Mouse (Mus musculus): ENCODE measurements around the gene Zfp958. TPM values are rescaled to one million over a fixed set of nuclear protein-coding genes. Genes with fewer than 3 reads are reported as not detected.

Gene Zfp958
- total and polyA plus RNA-seq, 3 experiments: 5.6 to 206 (median 10.7) TPM

- TF ChIP-seq CTCF (IDR thresholded peaks at IDR 0.05 in 2 of 3, conservative IDR thresholded peaks at IDR 0.05 in 1 of 3; ENCODE audit: control insufficient read depth in 1 of 3, insufficient read depth in 1 of 3, low read depth in 2 of 3, low read length in 3 of 3, poor library complexity in 1 of 3, severe bottlenecking in 1 of 3) (peak in 1 of 3 experiments; percentile 56; a peak in 2 of 6 replicates), TBP (IDR thresholded peaks at IDR 0.05; ENCODE audit: low read depth, low read length) (0 out of 2 replicates have a peak, but pooled peaks have one; percentile 33), ZNF384 (IDR thresholded peaks at IDR 0.05; ENCODE audit: low read depth, low read length) (no peak), ZMIZ1 (IDR thresholded peaks at IDR 0.05; ENCODE audit: low read depth, low read length) (no peak), EP300 (IDR thresholded peaks at IDR 0.05; ENCODE audit: low read depth in 1 of 2, low read length in 2 of 2) (peak; percentile 93 to 97), SMC3 (IDR thresholded peaks at IDR 0.05; ENCODE audit: low read depth, low read length) (peak; percentile 62), MEF2A (IDR thresholded peaks at IDR 0.05; ENCODE audit: extremely low read depth, insufficient replicate concordance, low read depth, low read length, poor library complexity, severe bottlenecking) (no peak), POLR2AphosphoS2 (IDR thresholded peaks at IDR 0.05; ENCODE audit: low read length) (no peak), HCFC1 (IDR thresholded peaks at IDR 0.05; ENCODE audit: low read depth, low read length) (no peak), CHD2 (IDR thresholded peaks at IDR 0.05; ENCODE audit: low read length) (0 out of 2 replicates have a peak, but pooled peaks have one; percentile 7), SIN3A (IDR thresholded peaks at IDR 0.05; ENCODE audit: low read length) (peak; percentile 75; the same call in 1 of the 2 replicates), TCF12 (IDR thresholded peaks at IDR 0.05; ENCODE audit: low read depth, low read length) (peak; percentile 92), CHD1 (IDR thresholded peaks at IDR 0.05; ENCODE audit: low read depth, low read length) (no peak)
Measured at GRCm38 (mm10) chr8:4582754-4583178, 30.2 kb upstream of the Zfp958 start (continued).

GRCm38 (mm10) chr8:4584660-4585059 lies 28.3 kb upstream of the Zfp958 start:
- Histone ChIP-seq H3K9me3 (replicated peaks; ENCODE audit: insufficient read depth, low read length) (no peaks in the 10 kb centered on the region), H3K27ac (ENCODE audit: control insufficient read depth, low read depth, low read length) (no peak overlapping the region), H3K79me2 (ENCODE audit: control insufficient read depth, insufficient read depth, low read length, poor library complexity) (no peaks in the 10 kb centered on the region), H3K9ac (ENCODE audit: control insufficient read depth, low read depth, low read length, poor library complexity, severe bottlenecking) (no peak overlapping the region), H3K36me3 (ENCODE audit: control insufficient read depth in 1 of 2, insufficient read depth in 2 of 2, low read length in 2 of 2) (peaks cover 0 to 11% of the 10 kb centered on the region in 2 experiments; a peak in 2 of 4 replicates), H3K4me1 (ENCODE audit: control insufficient read depth in 1 of 2, insufficient read depth in 2 of 2, low read length in 2 of 2) (peaks cover 3 to 7% of the 10 kb centered on the region in 2 experiments; a peak in 2 of 4 replicates), H3K27me3 (ENCODE audit: control insufficient read depth in 1 of 2, insufficient read depth in 2 of 2, low read length in 2 of 2) (no peaks in the 10 kb centered on the region), H3K4me3 (ENCODE audit: control insufficient read depth in 1 of 2, insufficient read depth in 1 of 2, low read depth in 2 of 2, low read length in 2 of 2) (no peak overlapping the region)
- DNase-seq (ENCODE audit: low read depth, low spot score): no peak
- no peak for TF ChIP-seq POLR2A (IDR thresholded peaks at IDR 0.05; ENCODE audit: control insufficient read depth in 1 of 2, insufficient read depth in 1 of 2, low read depth in 1 of 2, low read length in 2 of 2, poor library complexity in 1 of 2)
- no peak for TF ChIP-seq USF1 (IDR thresholded peaks at IDR 0.05; ENCODE audit: low read depth, low read length)
- no peak for TF ChIP-seq CHD1 (IDR thresholded peaks at IDR 0.05; ENCODE audit: low read depth, low read length)
- TF ChIP-seq POLR2AphosphoS5 (IDR thresholded peaks at IDR 0.05; ENCODE audit: borderline replicate concordance, low read depth, low read length): no peak
- TF ChIP-seq GABPA (IDR thresholded peaks at IDR 0.05; ENCODE audit: low read depth, low read length): no peak
- no peak for TF ChIP-seq GATA1 (IDR thresholded peaks at IDR 0.05; ENCODE audit: low read depth, low read length)
- TF ChIP-seq USF2 (IDR thresholded peaks at IDR 0.05; ENCODE audit: borderline replicate concordance in 1 of 2, insufficient read depth in 1 of 2, low read depth in 1 of 2, low read length in 2 of 2): no peak

Data from MEL (cell line).